Mouse (Mus musculus) ES-Bruce4 (cell line): Measurements from ENCODE around the gene Numb.

Experiments
- CTCF ChIP-seq: IDR thresholded peaks from one replicate; pipeline ENCODE4 v1.8.1; 2011; ENCODE audit warnings: low read depth, low read length
- POLR2A ChIP-seq: IDR thresholded peaks from one replicate; pipeline ENCODE4 v1.8.1; 2011; ENCODE audit warnings: low read length; ENCODE audit not compliant: insufficient read depth

DNA sequence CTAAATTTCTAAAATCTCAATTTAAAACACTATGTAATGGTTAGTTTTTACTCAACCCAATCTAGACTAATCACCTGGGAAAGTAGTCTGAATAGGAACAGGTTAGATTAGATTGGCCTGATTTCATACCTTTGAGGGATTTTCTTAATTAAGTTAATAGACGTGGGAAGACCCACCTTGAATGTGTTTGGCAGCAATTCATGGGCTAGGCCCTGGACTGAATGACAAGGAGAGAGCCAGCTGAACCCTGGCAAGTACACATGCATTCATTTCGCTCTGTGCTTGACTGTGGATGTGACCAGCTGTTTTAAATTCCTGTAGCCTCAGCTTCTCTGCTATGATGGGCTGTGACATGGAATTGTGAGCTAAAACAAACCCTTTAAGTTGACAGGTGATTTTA lies 40.8 kb downstream of the Numb start:
- TF ChIP-seq POLR2A (no peak), CTCF (no peak)
